Mouse (Mus musculus) myocyte (in vitro differentiated cells): ENCODE measurements around the gene Gpatch11. TPM values are rescaled to one million over a fixed set of nuclear protein-coding genes. Genes with fewer than 3 reads are reported as not detected.

Source experiments
- H3K27me3 ChIP-seq: one replicate; pipeline ENCODE4 v1.6.1; 2011; ENCODE audit not compliant: control insufficient read depth, insufficient read depth, insufficient read length
- H3K36me3 ChIP-seq: one replicate; pipeline ENCODE4 v1.6.1; 2011; ENCODE audit not compliant: control insufficient read depth, insufficient read depth
- H3K4me2 ChIP-seq: one replicate; pipeline ENCODE4 v1.6.1; 2011; ENCODE audit warnings: low read depth, control low read depth
- H3K4me3 ChIP-seq: one replicate; pipeline ENCODE4 v1.5.1; 2011; ENCODE audit warnings: mild to moderate bottlenecking, control low read depth, moderate library complexity
- H3K79me2 ChIP-seq: one replicate; pipeline ENCODE4 v1.6.1; 2011; ENCODE audit not compliant: control insufficient read depth, insufficient read depth
- H3ac ChIP-seq: one replicate; pipeline ENCODE4 v1.6.1; 2011; ENCODE audit not compliant: control insufficient read depth, insufficient read length
- CEBPB ChIP-seq: IDR thresholded peaks from 2 replicates; pipeline ENCODE4 v1.6.1; 2011; ENCODE audit warnings: mild to moderate bottlenecking, moderate library complexity; ENCODE audit not compliant: poor library complexity, insufficient read depth, severe bottlenecking
- E2F4 ChIP-seq: IDR thresholded peaks from one replicate; pipeline ENCODE4 v1.6.1; 2011; ENCODE audit warnings: mild to moderate bottlenecking, control low read depth, moderate library complexity; ENCODE audit not compliant: insufficient read depth
- MAX ChIP-seq: IDR thresholded peaks from one replicate; pipeline ENCODE4 v1.6.1; 2011; ENCODE audit warnings: low read depth, mild to moderate bottlenecking, control low read depth
- MYOD1 ChIP-seq, 3 experiments: IDR thresholded peaks; one replicate each; pipeline ENCODE4 v1.6.1; 2011; ENCODE audit warnings: control low read depth in 2 of 3, low read depth in 2 of 3, mild to moderate bottlenecking in 2 of 3, moderate library complexity in 1 of 3; ENCODE audit not compliant: insufficient read length in 2 of 3, control insufficient read depth in 1 of 3
- MYOG ChIP-seq, 3 experiments: IDR thresholded peaks; one replicate each; pipeline ENCODE4 v1.6.1; 2011; ENCODE audit warnings: control low read depth in 2 of 3, low read depth in 2 of 3, mild to moderate bottlenecking in 2 of 3; ENCODE audit not compliant: insufficient read length in 2 of 3, control insufficient read depth in 1 of 3, insufficient read depth in 1 of 3
- POLR2A ChIP-seq: IDR thresholded peaks from one replicate; pipeline ENCODE4 v1.6.1; 2011; ENCODE audit warnings: low read depth, mild to moderate bottlenecking, control low read depth, moderate library complexity; ENCODE audit not compliant: insufficient read length
- POLR2AphosphoS2 ChIP-seq: IDR thresholded peaks from one replicate; pipeline ENCODE4 v1.6.1; 2011; ENCODE audit warnings: low read depth, control low read depth; ENCODE audit not compliant: insufficient read length
- REST ChIP-seq: IDR thresholded peaks from one replicate; pipeline ENCODE4 v1.6.1; 2011; ENCODE audit warnings: mild to moderate bottlenecking, control low read depth, moderate library complexity; ENCODE audit not compliant: insufficient read depth, insufficient read length
- SRF ChIP-seq: IDR thresholded peaks from one replicate; pipeline ENCODE4 v1.6.1; 2011; ENCODE audit warnings: low read depth; ENCODE audit not compliant: control insufficient read depth, insufficient read length
- TCF12 ChIP-seq: IDR thresholded peaks from one replicate; pipeline ENCODE4 v1.6.1; 2011; ENCODE audit warnings: mild to moderate bottlenecking, control low read depth; ENCODE audit not compliant: poor library complexity, insufficient read depth, severe bottlenecking
- TCF3 ChIP-seq: IDR thresholded peaks from one replicate; pipeline ENCODE4 v1.6.1; 2011; ENCODE audit warnings: low read depth, control low read depth; ENCODE audit not compliant: insufficient read length
- USF1 ChIP-seq: IDR thresholded peaks from one replicate; pipeline ENCODE4 v1.6.1; 2011; ENCODE audit warnings: low read depth, mild to moderate bottlenecking, control low read depth, moderate library complexity
- polyA plus RNA-seq: library from polyadenylated mRNA; unstranded; fragments of >200 nt; fragmentation: generic; extraction: Trizol; gene quantifications from one replicate; pipeline ENCODE4 v1.2.1, GENCODE M21; 2012; ENCODE audit warnings: missing spikeins

Gpatch11 gene
- polyA plus RNA-seq, 1 experiment, result 16.6 TPM

DNA sequence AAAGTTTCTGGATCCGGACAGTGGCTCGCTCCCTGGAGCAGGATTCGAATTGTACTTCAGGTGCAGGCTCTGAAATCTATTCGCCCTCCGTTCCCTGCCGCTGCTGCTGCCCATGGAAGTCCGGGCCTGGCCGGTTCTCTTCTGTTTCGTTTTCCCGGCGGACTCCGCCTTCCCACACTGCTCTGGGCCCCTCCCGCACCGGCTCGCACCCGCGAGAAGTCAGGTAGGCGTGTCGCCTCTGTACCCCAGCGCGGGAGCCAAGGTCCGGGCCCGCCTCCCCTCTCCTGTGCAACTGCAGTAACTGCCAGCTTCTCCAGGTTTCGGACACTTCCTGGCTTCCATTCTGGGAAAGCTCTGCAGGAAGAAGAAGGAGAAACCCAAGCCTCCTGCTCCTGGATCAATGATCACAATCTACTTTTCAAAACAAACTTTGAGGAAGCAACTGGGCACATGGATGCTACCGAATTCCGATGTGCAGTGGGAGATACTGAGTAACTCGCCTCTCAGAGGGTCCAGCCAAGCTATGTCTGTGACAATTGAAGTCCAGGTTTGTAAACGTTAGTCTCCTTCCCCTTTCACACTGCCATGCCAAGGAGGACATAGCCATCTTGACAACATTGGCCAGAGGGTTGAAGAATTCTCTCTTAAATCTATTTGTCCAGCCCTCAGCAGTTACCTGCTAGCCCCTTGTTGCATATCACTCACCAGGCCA, 47.2 kb downstream of the Gpatch11 start, which contains the start of gene Eif2ak2:
TSS of gene Eif2ak2 (minus strand) at position 173 of the 712 bp plus-strand sequence.
- Histone ChIP-seq H3K27me3 (no peaks in the 10 kb centered on the region), H3K4me3 (peak within 1 kb of the TSS; percentile 65), H3K79me2 (no peaks in the 10 kb centered on the region), H3K4me2 (peak within 1 kb of the TSS; percentile 79), H3ac (no peak within 1 kb of the TSS), H3K36me3 (no peaks in the 10 kb centered on the region)
- TF ChIP-seq MYOG (IDR thresholded peaks at IDR 0.05; ENCODE audit: control insufficient read depth in 1 of 3, insufficient read depth in 1 of 3, insufficient read length in 2 of 3, low read depth in 2 of 3), result peak in 1 of 3 experiments; percentile 3
- TF ChIP-seq POLR2A, result peak; percentile 58
- TF ChIP-seq REST, result no peak
- TF ChIP-seq POLR2AphosphoS2, result no peak
- TF ChIP-seq TCF12, result no peak

DNA sequence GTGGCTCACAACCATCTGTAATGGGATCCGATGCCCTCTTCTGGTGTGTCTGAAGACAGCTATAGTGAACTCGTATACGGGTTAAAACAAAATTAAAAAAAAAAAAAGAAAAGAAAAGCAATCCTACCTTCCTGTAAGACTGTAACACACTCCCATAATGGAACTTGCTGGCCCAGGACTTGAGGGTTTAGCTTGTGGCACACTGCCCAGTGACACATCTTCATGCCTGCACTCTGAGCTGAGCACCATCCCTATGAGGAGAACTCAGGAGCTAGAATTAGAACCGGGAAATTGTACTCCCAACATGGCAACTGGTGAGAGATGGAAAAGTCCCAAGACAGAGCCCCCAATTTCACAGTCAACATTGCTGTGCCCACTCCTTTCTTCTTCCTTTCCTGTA, 47.9 kb downstream of the Gpatch11 start:
- Histone ChIP-seq H3ac (no peak overlapping the region), H3K36me3 (no peaks in the 10 kb centered on the region), H3K4me2 (no peak overlapping the region), H3K27me3 (no peaks in the 10 kb centered on the region), H3K79me2 (no peaks in the 10 kb centered on the region), H3K4me3 (peak overlapping the region; percentile 65)
- no peak for TF ChIP-seq REST
- TF ChIP-seq TCF12, result no peak
- no peak for TF ChIP-seq POLR2AphosphoS2
- no peak for TF ChIP-seq MYOG (IDR thresholded peaks at IDR 0.05; ENCODE audit: control insufficient read depth in 1 of 3, insufficient read depth in 1 of 3, insufficient read length in 2 of 3, low read depth in 2 of 3)
- no peak for TF ChIP-seq CEBPB
- TF ChIP-seq POLR2A, result no peak
- no peak for TF ChIP-seq SRF
- TF ChIP-seq E2F4, result no peak
- no peak for TF ChIP-seq MYOD1 (IDR thresholded peaks at IDR 0.05; ENCODE audit: control insufficient read depth in 1 of 3, insufficient read length in 2 of 3, low read depth in 2 of 3)
- no peak for TF ChIP-seq USF1
- no peak for TF ChIP-seq MAX
- no peak for TF ChIP-seq TCF3

DNA sequence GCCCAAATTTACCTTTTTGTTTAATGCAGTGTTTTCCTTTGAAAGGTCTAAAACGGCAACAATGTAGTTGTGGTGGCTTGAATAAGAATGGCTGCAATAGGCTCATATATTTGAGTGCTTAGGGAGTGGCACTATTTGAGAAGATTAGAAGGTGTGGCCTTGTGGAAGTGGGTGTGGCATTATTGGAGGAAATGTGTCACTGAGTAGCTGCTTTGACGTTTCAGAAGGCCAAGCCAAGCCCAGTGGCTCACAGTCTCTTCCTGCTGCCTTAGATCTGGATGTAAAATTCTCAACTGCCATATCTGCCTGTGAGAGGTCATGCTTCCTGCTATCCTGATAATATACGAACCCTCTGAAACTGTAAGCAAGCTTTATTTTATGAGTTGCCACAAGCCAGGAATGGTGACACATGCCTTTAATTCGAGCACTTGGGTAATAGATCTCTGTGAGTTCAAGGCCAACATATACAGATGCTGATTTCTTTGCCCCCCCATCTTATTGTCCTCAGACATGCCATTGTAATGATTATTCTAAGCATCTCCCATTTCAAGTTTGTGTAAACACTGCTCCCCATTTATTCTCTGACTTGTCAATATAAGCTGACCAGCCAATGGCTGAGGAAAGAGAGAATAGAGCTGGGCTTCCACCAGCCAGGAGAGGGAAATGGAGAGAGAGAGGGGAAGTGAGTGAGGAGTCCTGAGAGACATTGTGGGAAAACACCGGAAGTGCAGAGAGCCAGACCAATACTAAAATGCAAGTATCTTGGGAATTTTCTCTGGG, 50.1 kb downstream of the Gpatch11 start:
- TF ChIP-seq REST, result no peak
- no peak for TF ChIP-seq POLR2A
- no peak for TF ChIP-seq POLR2AphosphoS2
- TF ChIP-seq E2F4, result no peak
- no peak for TF ChIP-seq TCF12
- TF ChIP-seq SRF, result no peak
- TF ChIP-seq USF1, result no peak
- TF ChIP-seq MYOD1 (IDR thresholded peaks at IDR 0.05; ENCODE audit: control insufficient read depth in 1 of 3, insufficient read length in 2 of 3, low read depth in 2 of 3), result no peak
- no peak for TF ChIP-seq MYOG (IDR thresholded peaks at IDR 0.05; ENCODE audit: control insufficient read depth in 1 of 3, insufficient read depth in 1 of 3, insufficient read length in 2 of 3, low read depth in 2 of 3)
- no peak for TF ChIP-seq CEBPB
- no peak for TF ChIP-seq TCF3
- no peak for TF ChIP-seq MAX
- Histone ChIP-seq H3K4me3 (no peak overlapping the region), H3K79me2 (no peaks in the 10 kb centered on the region), H3K4me2 (no peak overlapping the region), H3ac (no peak overlapping the region), H3K27me3 (no peaks in the 10 kb centered on the region), H3K36me3 (no peaks in the 10 kb centered on the region)

DNA sequence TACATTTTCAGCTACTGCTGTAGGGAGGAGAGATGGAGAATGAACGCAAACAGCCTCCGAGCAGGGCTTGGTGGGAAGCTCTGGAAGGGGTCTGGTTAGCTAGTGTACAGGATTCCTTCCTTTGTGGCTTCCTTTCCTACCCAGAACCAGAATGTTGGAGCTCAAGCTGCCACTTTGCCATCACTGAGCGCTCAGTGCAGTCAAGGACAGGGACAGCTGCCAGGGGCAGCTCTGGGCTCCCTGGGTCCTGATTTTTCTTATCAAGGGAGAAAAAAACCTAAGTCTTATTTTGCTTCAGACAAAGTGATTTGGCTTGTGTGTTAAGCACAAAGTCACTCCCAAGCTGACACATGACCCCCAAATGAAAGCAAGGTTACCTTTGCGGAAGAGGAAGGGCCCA, 53.2 kb downstream of the Gpatch11 start:
- H3K79me2 ChIP-seq, result no peaks in the 10 kb centered on the region
- H3K4me3 ChIP-seq, result no peak overlapping the region
- H3K27me3 ChIP-seq, result no peaks in the 10 kb centered on the region
- H3K36me3 ChIP-seq, result no peaks in the 10 kb centered on the region
- H3ac ChIP-seq, result no peak overlapping the region
- H3K4me2 ChIP-seq, result no peak overlapping the region
- TF ChIP-seq SRF (no peak), USF1 (no peak), MAX (no peak), POLR2AphosphoS2 (no peak), POLR2A (no peak), E2F4 (no peak), REST (no peak), MYOD1 (IDR thresholded peaks at IDR 0.05; ENCODE audit: control insufficient read depth in 1 of 3, insufficient read length in 2 of 3, low read depth in 2 of 3) (no peak), CEBPB (no peak), MYOG (IDR thresholded peaks at IDR 0.05; ENCODE audit: control insufficient read depth in 1 of 3, insufficient read depth in 1 of 3, insufficient read length in 2 of 3, low read depth in 2 of 3) (no peak), TCF3 (no peak), TCF12 (no peak)
